Mouse (Mus musculus) small intestine, adult 2 months (tissue): ENCODE data around the gene Clmn. TPM values are rescaled to one million over a fixed set of nuclear protein-coding genes. Genes with fewer than 3 reads are reported as not detected.
A peak's percentile ranks its signal among the peaks of the same experiment; 100 is the strongest.

Source experiments
- H3K27ac ChIP-seq: fragments of 200-500 bp; 2 replicates; pipeline ENCODE4 v1.5.1; 2012; ENCODE audit warnings: low read depth, low read length, control low read depth, inconsistent platforms; ENCODE audit not compliant: insufficient read depth
- H3K27me3 ChIP-seq: fragments of 200-500 bp; 2 replicates; pipeline ENCODE4 v1.6.1; 2012; ENCODE audit warnings: mild to moderate bottlenecking, moderate library complexity, low read length, inconsistent platforms; ENCODE audit not compliant: control insufficient read depth, insufficient read depth
- H3K36me3 ChIP-seq: fragments of 200-500 bp; 2 replicates; pipeline ENCODE4 v1.6.1; 2012; ENCODE audit warnings: mild to moderate bottlenecking, low read length, control low read depth, inconsistent platforms; ENCODE audit not compliant: control insufficient read depth, insufficient read depth
- H3K4me1 ChIP-seq: fragments of 200-500 bp; 2 replicates; pipeline ENCODE4 v1.6.1; 2012; ENCODE audit warnings: low read length, inconsistent platforms, mixed read lengths; ENCODE audit not compliant: control insufficient read depth, insufficient read depth, insufficient read length
- H3K4me3 ChIP-seq: fragments of 200-500 bp; 2 replicates; pipeline ENCODE4 v1.5.1; 2012; ENCODE audit warnings: low read depth, mild to moderate bottlenecking, control low read depth, inconsistent platforms, low read length, moderate library complexity
- CTCF ChIP-seq: fragments of 200-500 bp; IDR thresholded peaks from 2 replicates; pipeline ENCODE4 v1.5.1; 2012; ENCODE audit warnings: low read depth, mild to moderate bottlenecking, control low read depth, inconsistent platforms, low read length, moderate library complexity, mixed read lengths; ENCODE audit not compliant: insufficient replicate concordance, insufficient read length; ENCODE audit errors: extremely low read depth
- POLR2A ChIP-seq: fragments of 200-500 bp; IDR thresholded peaks from 2 replicates; pipeline ENCODE4 v1.6.1; 2012; ENCODE audit warnings: low read depth, mild to moderate bottlenecking, control low read depth, inconsistent platforms, low read length, moderate library complexity
- WGBS: fragments of 180-500 bp; shearing (Covaris S2); methylation state at CpG from one replicate; pipeline ENCODE4 v1.1.7; 2018; 5-methylcytosine and 5-hydroxymethylcytosine counted together
- polyA plus RNA-seq: library from polyadenylated mRNA; depleted of rRNA; stranded (reverse); fragments of >200 nt; gene quantifications from 2 replicates; pipeline ENCODE4 v1.2.3, GENCODE M21; 2012

Gene Clmn
- polyA plus RNA-seq, 1 experiment, result 3.4 TPM

- no peaks in the 10 kb centered on the region for H3K27me3 ChIP-seq
- H3K4me1 ChIP-seq, result peaks cover 25% of the 10 kb centered on the region
- H3K36me3 ChIP-seq, result no peaks in the 10 kb centered on the region
- 57% methylated on average over 7 of the region's 7 CpGs for WGBS
- no peak for TF ChIP-seq POLR2A
- TF ChIP-seq CTCF, result no peak
- H3K27ac ChIP-seq, result no peak overlapping the region
- no peak overlapping the region for H3K4me3 ChIP-seq
Measured at GRCm38 (mm10) chr12:104859140-104859539, 5.7 kb downstream of the Clmn start.

GRCm38 (mm10) chr12:104858732-104859131, 6.1 kb downstream of the Clmn start:
- Histone ChIP-seq H3K27me3 (no peaks in the 10 kb centered on the region), H3K27ac (no peak overlapping the region), H3K4me3 (no peak overlapping the region), H3K36me3 (no peaks in the 10 kb centered on the region), H3K4me1 (peaks cover 25% of the 10 kb centered on the region)
- WGBS, result 65% methylated on average over 5 of the region's 5 CpGs
- TF ChIP-seq CTCF (no peak), POLR2A (no peak)

- no peak overlapping the region for H3K4me3 ChIP-seq
- no peak for TF ChIP-seq POLR2A
- TF ChIP-seq CTCF, result no peak
- peaks cover 25% of the 10 kb centered on the region for H3K4me1 ChIP-seq
- no peaks in the 10 kb centered on the region for H3K27me3 ChIP-seq
- 92% methylated on average over 10 of the region's 10 CpGs for WGBS
- no peak overlapping the region for H3K27ac ChIP-seq
- no peaks in the 10 kb centered on the region for H3K36me3 ChIP-seq
Measured at GRCm38 (mm10) chr12:104857614-104858013, 7.3 kb downstream of the Clmn start.

GRCm38 (mm10) chr12:104856540-104856939, 8.3 kb downstream of the Clmn start:
- H3K27ac ChIP-seq, result no peak overlapping the region
- TF ChIP-seq CTCF (no peak), POLR2A (no peak)
- H3K36me3 ChIP-seq, result no peaks in the 10 kb centered on the region
- no peak overlapping the region for H3K4me3 ChIP-seq
- WGBS, result 37% methylated on average over 3 of the region's 3 CpGs
- H3K4me1 ChIP-seq, result peaks cover 25% of the 10 kb centered on the region
- no peaks in the 10 kb centered on the region for H3K27me3 ChIP-seq

GRCm38 (mm10) chr12:104855548-104855947, 9.3 kb downstream of the Clmn start:
- 39% methylated on average over 7 of the region's 7 CpGs for WGBS
- no peak overlapping the region for H3K27ac ChIP-seq
- TF ChIP-seq CTCF (no peak), POLR2A (no peak)

GRCm38 (mm10) chr12:104854826-104855225, 10.1 kb downstream of the Clmn start:
- Histone ChIP-seq H3K27ac (peak overlapping the region; percentile 13; the same call in 1 of the 2 replicates), H3K4me3 (no peak overlapping the region)

More at GRCm38 (mm10) chr12:104855548-104855947, 9.3 kb downstream of the Clmn start:
- Histone ChIP-seq H3K27me3 (no peaks in the 10 kb centered on the region), H3K4me3 (no peak overlapping the region), H3K4me1 (peaks cover 25% of the 10 kb centered on the region), H3K36me3 (no peaks in the 10 kb centered on the region)

DNA sequence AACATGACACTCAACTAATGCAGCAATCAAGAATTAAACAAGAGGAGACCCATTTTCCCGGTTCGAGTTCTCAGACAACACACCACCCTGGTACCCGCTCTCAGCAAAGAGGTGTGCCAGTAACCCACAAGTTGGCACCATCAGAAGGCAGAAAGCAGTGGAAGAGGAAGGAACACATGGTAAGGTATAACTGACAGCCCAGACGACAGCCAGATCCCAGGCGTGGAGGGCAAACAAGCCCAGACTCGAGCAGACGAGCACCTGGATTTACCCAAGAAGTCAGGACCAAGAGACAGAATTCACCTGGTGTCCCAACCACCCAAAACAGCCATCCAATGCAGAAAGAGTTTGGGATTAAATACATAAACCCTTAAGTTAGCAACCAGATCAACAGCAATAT, 11.5 kb downstream of the Clmn start:
- Histone ChIP-seq H3K27me3 (no peaks in the 10 kb centered on the region), H3K27ac (no peak overlapping the region), H3K36me3 (no peaks in the 10 kb centered on the region), H3K4me3 (no peak overlapping the region), H3K4me1 (peaks cover 18% of the 10 kb centered on the region; the same call in 1 of the 2 replicates)
- no peak for TF ChIP-seq CTCF
- TF ChIP-seq POLR2A, result no peak
- 84% methylated on average over 7 of the region's 7 CpGs for WGBS

More at GRCm38 (mm10) chr12:104854826-104855225, 10.1 kb downstream of the Clmn start:
- H3K27me3 ChIP-seq, result no peaks in the 10 kb centered on the region
- WGBS, result 42% methylated on average over 2 of the region's 2 CpGs
- peaks cover 25% of the 10 kb centered on the region for H3K4me1 ChIP-seq
- no peaks in the 10 kb centered on the region for H3K36me3 ChIP-seq
- TF ChIP-seq POLR2A, result no peak
- no peak for TF ChIP-seq CTCF
